14 mouse cellular contexts compared by ENCODE assay signal in genomic region chr11:106776960-106777359, GRCm38 (mm10). TPM values are rescaled to one million over a fixed set of nuclear protein-coding genes. Genes with fewer than 3 reads are reported as not detected.
DNase-seq lines count a peak whose midpoint lies in the region; ATAC-seq and TF ChIP-seq lines count a peak whose summit lies in the region.
"Had no signal": no experiment of that assay in that cellular context is flagged by ENCODE, and none has a peak within 500 bp of the region (broad histone marks: within the 10 kb centered on the region; RNA-seq: fewer than 3 reads in every experiment).

No protein-coding gene starts in this region.

- no peak overlapping the region for H3K4me3 ChIP-seq in kidney, embryonic 15.5 days (replicated peaks)
- H3K4me3 ChIP-seq in C2C12 (ENCODE audit: insufficient read depth, poor library complexity, severe bottlenecking), result no peak overlapping the region
- H3K4me3 ChIP-seq: forebrain, embryonic 13.5 days; heart, embryonic 10.5 days; hindbrain, embryonic 13.5 days; midbrain, embryonic 10.5 days had no signal

- no peak for ATAC-seq in kidney, embryonic 15.5 days (replicated peaks; ENCODE audit: low FRiP score)
- ATAC-seq: forebrain, embryonic 13.5 days had no signal

- peak; percentile 30 for DNase-seq in kidney, adult 18-20 months
- DNase-seq in kidney, adult 9 months, result peak; percentile 79
- peak; percentile 68 for DNase-seq in lung, postnatal 36 days
- no peak for DNase-seq in layer of hippocampus, postnatal 10 days (ENCODE audit: low spot score in 2 of 2)
- DNase-seq in gastrocnemius, adult 18-20 months (ENCODE audit: low spot score), result no peak
- DNase-seq: cerebellum, postnatal 25 days; heart, postnatal 10 days; thymus, postnatal 25 days had no signal

- H3K79me2 ChIP-seq in C2C12 (ENCODE audit: control insufficient read depth, insufficient read depth), result peaks cover 36% of the 10 kb centered on the region

- no peak overlapping the region for H3K4me2 ChIP-seq in kidney, embryonic 15.5 days
- H3K4me2 ChIP-seq: forebrain, embryonic 13.5 days; hindbrain, embryonic 13.5 days had no signal

- no peak for TF ChIP-seq CTCF in C2C12 (IDR thresholded peaks at IDR 0.05; ENCODE audit: control insufficient read depth, insufficient read depth, insufficient read length)

- no peak overlapping the region for H3K27ac ChIP-seq in kidney, embryonic 15.5 days
- H3K27ac ChIP-seq: forebrain, embryonic 13.5 days; heart, embryonic 10.5 days; hindbrain, embryonic 13.5 days; midbrain, embryonic 10.5 days had no signal

- H3K79me3 ChIP-seq in C2C12 (ENCODE audit: low read depth), result peaks cover 11% of the 10 kb centered on the region

- no peak overlapping the region for H3K9ac ChIP-seq in kidney, embryonic 15.5 days
- H3K9ac ChIP-seq: forebrain, embryonic 13.5 days; hindbrain, embryonic 13.5 days had no signal

- H3K4me1 ChIP-seq in kidney, embryonic 15.5 days, result peaks cover 17% of the 10 kb centered on the region

- H3ac ChIP-seq in C2C12 (ENCODE audit: control insufficient read depth, insufficient read length, low read depth), result no peak overlapping the region

- 85% methylated on average over 4 of the region's 4 CpGs for WGBS in kidney, embryonic 15.5 days

- peaks cover 73% of the 10 kb centered on the region for H3K36me3 ChIP-seq in kidney, embryonic 15.5 days
- peaks cover 77% of the 10 kb centered on the region for H3K36me3 ChIP-seq in C2C12 (ENCODE audit: control insufficient read depth, insufficient read depth)

- H3K9me3 ChIP-seq in kidney, embryonic 15.5 days (replicated peaks), result no peaks in the 10 kb centered on the region
- H3K9me3 ChIP-seq: forebrain, embryonic 13.5 days; heart, embryonic 10.5 days; hindbrain, embryonic 13.5 days; midbrain, embryonic 10.5 days had no signal

- H3K27me3 ChIP-seq in kidney, embryonic 15.5 days, result no peaks in the 10 kb centered on the region
- no peaks in the 10 kb centered on the region for H3K27me3 ChIP-seq in C2C12 (ENCODE audit: control insufficient read depth, insufficient read depth, insufficient read length)
- H3K27me3 ChIP-seq: forebrain, embryonic 13.5 days; hindbrain, embryonic 13.5 days had no signal

TF ChIP-seq in C2C12, 6 proteins besides CTCF, POLR2A, EP300 and RAD21:
- TF ChIP-seq CEBPB (IDR thresholded peaks at IDR 0.05; ENCODE audit: low read depth), result peak; percentile 69
- no peak for TF ChIP-seq MYOG (IDR thresholded peaks at IDR 0.05; ENCODE audit: control insufficient read depth, extremely low read depth, insufficient read length)

RNA-seq across cellular contexts. Expression of gene Polg2, which starts 2.4 kb away (rescaled TPM):
- 10.2 and 12.1 TPM in 2 replicates for polyA plus RNA-seq in kidney, embryonic 15.5 days (2015; fragmentation: Nextera tagmentation; extraction: Ambion mirVana)
- 6.9 TPM for polyA plus RNA-seq in C2C12 (2012; fragmentation: generic; extraction: Trizol)
- 1 to 10 TPM; 3.9 to 5.6 TPM for total RNA-seq in layer of hippocampus, postnatal 10 days (2021)
- 1 to 10 TPM; 2.4 TPM for total RNA-seq in gastrocnemius, adult 18-20 months (2021)

RNA-seq across cellular contexts. Expression of gene Ddx5, which starts 12.0 kb away (rescaled TPM):
- 344 and 366 TPM in 2 replicates for polyA plus RNA-seq in kidney, embryonic 15.5 days (2015; fragmentation: Nextera tagmentation; extraction: Ambion mirVana)
- polyA plus RNA-seq in C2C12 (2012; fragmentation: generic; extraction: Trizol), result 218 TPM
- 100 to 1,000 TPM; 692 to 786 TPM for total RNA-seq in layer of hippocampus, postnatal 10 days (2021)
- 100 to 1,000 TPM; 250 to 296 TPM for total RNA-seq in gastrocnemius, adult 18-20 months (2021)

RNA-seq across cellular contexts. Expression of gene Cep95, which starts 12.1 kb away (rescaled TPM):
- 21.7 and 22.0 TPM in 2 replicates for polyA plus RNA-seq in kidney, embryonic 15.5 days (2015; fragmentation: Nextera tagmentation; extraction: Ambion mirVana)
- polyA plus RNA-seq in C2C12 (2012; fragmentation: generic; extraction: Trizol), result 3.5 TPM
- total RNA-seq in layer of hippocampus, postnatal 10 days (2021), result 10 to 100 TPM; 11.3 to 12.9 TPM
- total RNA-seq in gastrocnemius, adult 18-20 months (2021), result 1 to 10 TPM; 2.7 to 4.7 TPM

RNA-seq across cellular contexts. Expression of gene Milr1, which starts 25.9 kb away (rescaled TPM):
- polyA plus RNA-seq in kidney, embryonic 15.5 days (2015; fragmentation: Nextera tagmentation; extraction: Ambion mirVana), result 1.0 and 1.7 TPM in 2 replicates
- 19.9 TPM for polyA plus RNA-seq in C2C12 (2012; fragmentation: generic; extraction: Trizol)
- 1 to 10 TPM in 1 of 2 experiments, under 1 TPM in 1; 0.62 to 1.3 TPM for total RNA-seq in layer of hippocampus, postnatal 10 days (2021)
- under 1 TPM in 1 of 2 experiments, not detected in 1; 0.34 TPM for total RNA-seq in gastrocnemius, adult 18-20 months (2021)

RNA-seq across cellular contexts. Expression of gene Pecam1, which starts 26.5 kb away (rescaled TPM):
- 59.3 and 66.5 TPM in 2 replicates for polyA plus RNA-seq in kidney, embryonic 15.5 days (2015; fragmentation: Nextera tagmentation; extraction: Ambion mirVana)
- 0.15 TPM for polyA plus RNA-seq in C2C12 (2012; fragmentation: generic; extraction: Trizol)
- 10 to 100 TPM; 18.5 to 19.7 TPM for total RNA-seq in layer of hippocampus, postnatal 10 days (2021)
- 10 to 100 TPM; 27.3 to 35.3 TPM for total RNA-seq in gastrocnemius, adult 18-20 months (2021)

Comparison
In these comparisons a context has a peak if more than half of its experiments do, and no peak if none do; other contexts are left out.
1. DNase-seq: peak in kidney, adult 18-20 months (single experiment), kidney, adult 9 months (single experiment) and lung, postnatal 36 days (single experiment); none in layer of hippocampus, postnatal 10 days (0 of 2) and gastrocnemius, adult 18-20 months (single experiment).